Mouse (Mus musculus) embryonic facial prominence, embryonic 15.5 days (tissue): Measurements from ENCODE around the gene Bbs1. TPM values are rescaled to one million over a fixed set of nuclear protein-coding genes. Genes with fewer than 3 reads are reported as not detected.
"Not testable (repeated sequence)": the region's sequence is repeated elsewhere in the genome, so short reads cannot be mapped to it uniquely, and the experiment has no call there.

Experiments
- ATAC-seq: fragments of 200-750 bp; cut with Nextera tagmentation; 2 replicates; pipeline ENCODE4 v1.8.0; 2017; ENCODE audit warnings: low read depth, moderate TSS enrichment; ENCODE audit not compliant: insufficient number of reproducible peaks, low FRiP score, low TSS enrichment
- H3K27ac ChIP-seq: fragments of 300-500 bp; sonication (generic); replicated peaks from 2 replicates; pipeline ENCODE4 v1.5.1; 2015; ENCODE audit warnings: mild to moderate bottlenecking, inconsistent platforms
- H3K27me3 ChIP-seq: fragments of 300-500 bp; sonication (generic); 2 replicates; pipeline ENCODE4 v1.6.1; 2015; ENCODE audit warnings: inconsistent platforms
- H3K36me3 ChIP-seq: fragments of 300-500 bp; sonication (generic); 2 replicates; pipeline ENCODE4 v1.6.1; 2015; ENCODE audit warnings: mild to moderate bottlenecking, inconsistent platforms
- H3K4me1 ChIP-seq: fragments of 300-500 bp; sonication (generic); 2 replicates; pipeline ENCODE4 v1.6.1; 2015; ENCODE audit warnings: inconsistent platforms
- H3K4me2 ChIP-seq: fragments of 300-500 bp; sonication (generic); replicated peaks from 2 replicates; pipeline ENCODE4 v1.6.1; 2015; ENCODE audit warnings: mild to moderate bottlenecking, inconsistent platforms
- H3K4me3 ChIP-seq: fragments of 300-500 bp; sonication (generic); replicated peaks from 2 replicates; pipeline ENCODE4 v1.5.1; 2015; ENCODE audit warnings: mild to moderate bottlenecking, inconsistent platforms
- H3K9ac ChIP-seq: fragments of 300-500 bp; sonication (generic); 2 replicates; pipeline ENCODE4 v1.6.1; 2015; ENCODE audit warnings: inconsistent platforms
- H3K9me3 ChIP-seq: fragments of 300-500 bp; sonication (generic); replicated peaks from 2 replicates; pipeline ENCODE4 v1.6.1; 2016; ENCODE audit warnings: inconsistent platforms
- WGBS: fragments of 180-500 bp; shearing (Covaris S2); methylation state at CpG from one replicate; pipeline ENCODE4 v1.1.7; 2015; 5-methylcytosine and 5-hydroxymethylcytosine counted together
- polyA plus RNA-seq: library from polyadenylated mRNA; unstranded; fragments of >200 nt; fragmentation: Nextera tagmentation; extraction: Ambion mirVana; gene quantifications from 2 replicates; pipeline ENCODE4 v1.2.1, GENCODE M21; 2015

Bbs1 gene
- polyA plus RNA-seq, 1 experiment from 2014 or later = 5.5 TPM

- Histone ChIP-seq H3K9ac (peak within 1 kb of the TSS; percentile 91), H3K4me1 (peaks cover 23% of the 10 kb centered on the region), H3K4me2 (peak within 1 kb of the TSS; percentile 94), H3K27ac (peak within 1 kb of the TSS; percentile 78), H3K36me3 (peaks cover 8% of the 10 kb centered on the region; the same call in 1 of the 2 replicates), H3K27me3 (no peaks in the 10 kb centered on the region), H3K4me3 (peak within 1 kb of the TSS; percentile 82), H3K9me3 (no peaks in the 10 kb centered on the region)
- under 1% methylated on average over 52 of the region's 52 CpGs for WGBS
- peak; percentile 93 for ATAC-seq
These were observed 27.8 kb downstream of the Bbs1 start, which contains the start of gene Zdhhc24 for GRCm38 (mm10) chr19:4878405-4879323. Gene Zdhhc24, plus strand, starts transcription at chr19:4878668.

GRCm38 (mm10) chr19:4877785-4878184 is 28.6 kb downstream of the Bbs1 start, which contains the start of gene Actn3:
Gene Actn3, minus strand, starts transcription at chr19:4877909.
- 2% methylated on average over 17 of the region's 17 CpGs for WGBS
- peak; percentile 25; the same call in 1 of the 2 replicates for ATAC-seq
- H3K4me3 ChIP-seq = peak within 1 kb of the TSS; percentile 82

GRCm38 (mm10) chr19:4876755-4877154 is 29.7 kb downstream of the Bbs1 start:
- 0 out of 2 replicates have a peak overlapping the region, but pooled peaks have one; percentile 48 for H3K27ac ChIP-seq
- no peak overlapping the region for H3K9ac ChIP-seq
- 48% methylated on average over 3 of the region's 3 CpGs for WGBS
- peak overlapping the region; percentile 94; the same call in 1 of the 2 replicates for H3K4me2 ChIP-seq
- H3K27me3 ChIP-seq = no peaks in the 10 kb centered on the region
- H3K4me3 ChIP-seq = peak overlapping the region; percentile 82; the same call in 1 of the 2 replicates
- H3K36me3 ChIP-seq = no peaks in the 10 kb centered on the region
- H3K4me1 ChIP-seq = peaks cover 23% of the 10 kb centered on the region
- no peak for ATAC-seq
- no peaks in the 10 kb centered on the region for H3K9me3 ChIP-seq

More at GRCm38 (mm10) chr19:4877785-4878184, 28.6 kb downstream of the Bbs1 start, which contains the start of gene Actn3:
- H3K4me2 ChIP-seq = peak within 1 kb of the TSS; percentile 94
- H3K36me3 ChIP-seq = peaks cover 2% of the 10 kb centered on the region; the same call in 1 of the 2 replicates
- peak within 1 kb of the TSS; percentile 78 for H3K27ac ChIP-seq
- H3K9me3 ChIP-seq = no peaks in the 10 kb centered on the region
- peaks cover 23% of the 10 kb centered on the region for H3K4me1 ChIP-seq
- H3K27me3 ChIP-seq = no peaks in the 10 kb centered on the region
- H3K9ac ChIP-seq = peak within 1 kb of the TSS; percentile 91

- Histone ChIP-seq H3K27me3 (no peaks in the 10 kb centered on the region), H3K9ac (no peak overlapping the region), H3K27ac (no peak overlapping the region), H3K9me3 (no peaks in the 10 kb centered on the region), H3K4me3 (no peak overlapping the region), H3K4me2 (no peak overlapping the region), H3K36me3 (no peaks in the 10 kb centered on the region), H3K4me1 (peaks cover 23% of the 10 kb centered on the region)
- WGBS = 73% methylated on average over 3 of the region's 4 CpGs
- ATAC-seq = no peak
These were observed 30.2 kb downstream of the Bbs1 start for GRCm38 (mm10) chr19:4876241-4876640.

- peaks cover 20% of the 10 kb centered on the region for H3K4me1 ChIP-seq
- not testable (repeated sequence) for H3K4me3 ChIP-seq, H3K36me3 ChIP-seq, H3K9ac ChIP-seq, H3K27ac ChIP-seq, ATAC-seq, H3K9me3 ChIP-seq, H3K27me3 ChIP-seq, H3K4me2 ChIP-seq
- WGBS = 72% methylated on average over 1 of the region's 1 CpGs
These were observed 31.8 kb downstream of the Bbs1 start for GRCm38 (mm10) chr19:4874613-4875012.

- Histone ChIP-seq H3K9me3 (no peaks in the 10 kb centered on the region), H3K4me2 (peak overlapping the region; percentile 38), H3K36me3 (peaks cover 10% of the 10 kb centered on the region; the same call in 1 of the 2 replicates), H3K4me1 (peaks cover 3% of the 10 kb centered on the region; the same call in 1 of the 2 replicates), H3K4me3 (no peak overlapping the region), H3K9ac (0 out of 2 replicates have a peak overlapping the region, but pooled peaks have one; percentile 23), H3K27ac (no peak overlapping the region), H3K27me3 (no peaks in the 10 kb centered on the region)
- ATAC-seq = no peak
- 3% methylated on average over 17 of the region's 17 CpGs for WGBS
These were observed 41.3 kb downstream of the Bbs1 start for GRCm38 (mm10) chr19:4865147-4865546.

- Histone ChIP-seq H3K27me3 (no peaks in the 10 kb centered on the region), H3K4me2 (no peak overlapping the region), H3K9ac (no peak overlapping the region), H3K4me3 (no peak overlapping the region), H3K36me3 (peaks cover 17% of the 10 kb centered on the region; the same call in 1 of the 2 replicates), H3K4me1 (peaks cover 3% of the 10 kb centered on the region; the same call in 1 of the 2 replicates), H3K27ac (no peak overlapping the region), H3K9me3 (no peaks in the 10 kb centered on the region)
- ATAC-seq = 0 out of 2 replicates have a peak, but pooled peaks have one; percentile 30
- 75% methylated on average over 6 of the region's 6 CpGs for WGBS
These were observed 43.4 kb downstream of the Bbs1 start for GRCm38 (mm10) chr19:4863048-4863447.

- no peak overlapping the region for H3K4me3 ChIP-seq
- H3K4me2 ChIP-seq = no peak overlapping the region
- no peaks in the 10 kb centered on the region for H3K27me3 ChIP-seq
- H3K27ac ChIP-seq = no peak overlapping the region
- 62% methylated on average over 6 of the region's 6 CpGs for WGBS
- H3K36me3 ChIP-seq = peaks cover 17% of the 10 kb centered on the region; the same call in 1 of the 2 replicates
- no peak overlapping the region for H3K9ac ChIP-seq
- peaks cover 7% of the 10 kb centered on the region; the same call in 1 of the 2 replicates for H3K4me1 ChIP-seq
- ATAC-seq = no peak
- H3K9me3 ChIP-seq = no peaks in the 10 kb centered on the region
These were observed 47.3 kb downstream of the Bbs1 start for GRCm38 (mm10) chr19:4859081-4859480.

GRCm38 (mm10) chr19:4855951-4856350 is 50.5 kb downstream of the Bbs1 start:
- Histone ChIP-seq H3K9ac (0 out of 2 replicates have a peak overlapping the region, but pooled peaks have one; percentile 57), H3K4me1 (peaks cover 7% of the 10 kb centered on the region; the same call in 1 of the 2 replicates), H3K27me3 (no peaks in the 10 kb centered on the region), H3K4me2 (peak overlapping the region; percentile 95), H3K9me3 (no peaks in the 10 kb centered on the region), H3K27ac (no peak overlapping the region), H3K4me3 (peak overlapping the region; percentile 58; the same call in 1 of the 2 replicates), H3K36me3 (peaks cover 13% of the 10 kb centered on the region; the same call in 1 of the 2 replicates)
- 70% methylated on average over 4 of the region's 4 CpGs for WGBS
- no peak for ATAC-seq

- Histone ChIP-seq H3K27ac (no peak overlapping the region), H3K27me3 (no peaks in the 10 kb centered on the region), H3K9ac (peak overlapping the region; percentile 57), H3K4me1 (peaks cover 7% of the 10 kb centered on the region; the same call in 1 of the 2 replicates), H3K4me2 (peak overlapping the region; percentile 95), H3K36me3 (peaks cover 10% of the 10 kb centered on the region; the same call in 1 of the 2 replicates), H3K9me3 (no peaks in the 10 kb centered on the region), H3K4me3 (peak overlapping the region; percentile 58)
- 1% methylated on average over 14 of the region's 14 CpGs for WGBS
- ATAC-seq = peak; percentile 55
These were observed 51.0 kb downstream of the Bbs1 start for GRCm38 (mm10) chr19:4855470-4855820.
